Mouse (Mus musculus): ENCODE data around the gene Klhl41. TPM values are rescaled to one million over a fixed set of nuclear protein-coding genes. Genes with fewer than 3 reads are reported as not detected.
"Not testable (repeated sequence)": the region's sequence is repeated elsewhere in the genome, so short reads cannot be mapped to it uniquely, and the experiment has no call there.

Gene Klhl41
- polyA plus RNA-seq, 1 experiment from 2014 or later = 13.9 TPM

- Histone ChIP-seq H3K9me3 (no peaks in the 10 kb centered on the region), H3K9ac (replicated peaks) (0 out of 2 replicates have a peak overlapping the region, but pooled peaks have one; percentile 8), H3K27ac (no peak overlapping the region), H3K27me3 (no peaks in the 10 kb centered on the region), H3K4me1 (replicated peaks) (peaks cover 5% of the 10 kb centered on the region; the same call in 1 of the 2 replicates), H3K4me3 (replicated peaks) (no peak overlapping the region), H3K36me3 (peaks cover 13% of the 10 kb centered on the region), H3K4me2 (no peak overlapping the region)
- no peak for ATAC-seq (ENCODE audit: insufficient number of reproducible peaks, insufficient read depth, low FRiP score, low TSS enrichment, low read depth)
- WGBS = 87% methylated on average over 5 of the region's 5 CpGs
These were observed 20.2 kb upstream of the Klhl41 start for GRCm38 (mm10) chr2:69649716-69650115.

- Histone ChIP-seq H3K9me3 (no peaks in the 10 kb centered on the region), H3K4me1 (replicated peaks) (no peaks in the 10 kb centered on the region), H3K9ac (replicated peaks) (no peak overlapping the region), H3K27ac (no peak overlapping the region), H3K36me3 (peaks cover 75% of the 10 kb centered on the region), H3K4me3 (replicated peaks) (no peak overlapping the region), H3K4me2 (no peak overlapping the region), H3K27me3 (no peaks in the 10 kb centered on the region)
- ATAC-seq (ENCODE audit: insufficient number of reproducible peaks, insufficient read depth, low FRiP score, low TSS enrichment, low read depth) = no peak
- 94% methylated on average over 4 of the region's 4 CpGs for WGBS
These were observed 10.6 kb upstream of the Klhl41 start for GRCm38 (mm10) chr2:69659326-69659725.

GRCm38 (mm10) chr2:69663827-69664476 lies 6.0 kb upstream of the Klhl41 start:
- Histone ChIP-seq H3K9ac (replicated peaks) (no peak overlapping the region), H3K4me1 (replicated peaks) (no peaks in the 10 kb centered on the region), H3K36me3 (peaks cover 46% of the 10 kb centered on the region), H3K4me3 (replicated peaks) (no peak overlapping the region), H3K27me3 (no peaks in the 10 kb centered on the region), H3K9me3 (no peaks in the 10 kb centered on the region), H3K4me2 (no peak overlapping the region), H3K27ac (no peak overlapping the region)
- WGBS = 72% methylated on average over 13 of the region's 13 CpGs
- ATAC-seq (ENCODE audit: insufficient number of reproducible peaks, insufficient read depth, low FRiP score, low TSS enrichment, low read depth) = no peak

GRCm38 (mm10) chr2:69667656-69668055 lies 2.3 kb upstream of the Klhl41 start:
- H3K27me3 ChIP-seq = no peaks in the 10 kb centered on the region

GRCm38 (mm10) chr2:69668414-69668813 lies 1.5 kb upstream of the Klhl41 start:
- Histone ChIP-seq H3K4me1 (replicated peaks) (no peaks in the 10 kb centered on the region), H3K9me3 (no peaks in the 10 kb centered on the region), H3K4me3 (replicated peaks) (no peak overlapping the region), H3K4me2 (no peak overlapping the region), H3K9ac (replicated peaks) (no peak overlapping the region), H3K27me3 (no peaks in the 10 kb centered on the region), H3K27ac (no peak overlapping the region), H3K36me3 (peaks cover 19% of the 10 kb centered on the region; the same call in 1 of the 2 replicates)
- WGBS = 81% methylated on average over 6 of the region's 6 CpGs
- ATAC-seq (ENCODE audit: insufficient number of reproducible peaks, insufficient read depth, low FRiP score, low TSS enrichment, low read depth) = no peak

More at GRCm38 (mm10) chr2:69667656-69668055, 2.3 kb upstream of the Klhl41 start:
- H3K36me3 ChIP-seq = peaks cover 24% of the 10 kb centered on the region; the same call in 1 of the 2 replicates
- H3K4me3 ChIP-seq (replicated peaks) = no peak overlapping the region
- ATAC-seq (ENCODE audit: insufficient number of reproducible peaks, insufficient read depth, low FRiP score, low TSS enrichment, low read depth) = no peak
- no peak overlapping the region for H3K27ac ChIP-seq
- no peaks in the 10 kb centered on the region for H3K9me3 ChIP-seq
- no peak overlapping the region for H3K4me2 ChIP-seq
- no peaks in the 10 kb centered on the region for H3K4me1 ChIP-seq (replicated peaks)
- no peak overlapping the region for H3K9ac ChIP-seq (replicated peaks)
- 89% methylated on average over 4 of the region's 4 CpGs for WGBS

GRCm38 (mm10) chr2:69673723-69674122 lies 3.8 kb downstream of the Klhl41 start:
- no peaks in the 10 kb centered on the region for H3K27me3 ChIP-seq
- H3K4me3 ChIP-seq (replicated peaks) = no peak overlapping the region
- WGBS = 72% methylated on average over 5 of the region's 5 CpGs
- no peak overlapping the region for H3K4me2 ChIP-seq
- no peak for ATAC-seq (ENCODE audit: insufficient number of reproducible peaks, insufficient read depth, low FRiP score, low TSS enrichment, low read depth)
- no peak overlapping the region for H3K9ac ChIP-seq (replicated peaks)
- no peaks in the 10 kb centered on the region for H3K4me1 ChIP-seq (replicated peaks)
- H3K27ac ChIP-seq = no peak overlapping the region
- no peaks in the 10 kb centered on the region for H3K9me3 ChIP-seq
- H3K36me3 ChIP-seq = no peaks in the 10 kb centered on the region

GRCm38 (mm10) chr2:69675266-69675665 lies 5.3 kb downstream of the Klhl41 start:
- H3K4me2 ChIP-seq = no peak overlapping the region
- no peaks in the 10 kb centered on the region for H3K9me3 ChIP-seq
- no peak for ATAC-seq (ENCODE audit: insufficient number of reproducible peaks, insufficient read depth, low FRiP score, low TSS enrichment, low read depth)
- H3K9ac ChIP-seq (replicated peaks) = no peak overlapping the region
- H3K27ac ChIP-seq = no peak overlapping the region
- H3K27me3 ChIP-seq = no peaks in the 10 kb centered on the region
- peaks cover 7% of the 10 kb centered on the region; the same call in 1 of the 2 replicates for H3K36me3 ChIP-seq
- WGBS = 95% methylated on average over 9 of the region's 9 CpGs
- H3K4me1 ChIP-seq (replicated peaks) = no peaks in the 10 kb centered on the region
- no peak overlapping the region for H3K4me3 ChIP-seq (replicated peaks)

GRCm38 (mm10) chr2:69676713-69677112 lies 6.8 kb downstream of the Klhl41 start:
- Histone ChIP-seq H3K27me3 (no peaks in the 10 kb centered on the region), H3K36me3 (peaks cover 8% of the 10 kb centered on the region; the same call in 1 of the 2 replicates), H3K4me1 (replicated peaks) (no peaks in the 10 kb centered on the region), H3K9me3 (no peaks in the 10 kb centered on the region), H3K9ac (replicated peaks) (no peak overlapping the region), H3K4me2 (no peak overlapping the region), H3K4me3 (replicated peaks) (no peak overlapping the region), H3K27ac (no peak overlapping the region)
- 63% methylated on average over 2 of the region's 2 CpGs for WGBS
- no peak for ATAC-seq (ENCODE audit: insufficient number of reproducible peaks, insufficient read depth, low FRiP score, low TSS enrichment, low read depth)

- 82% methylated on average over 2 of the region's 2 CpGs for WGBS
- H3K27ac ChIP-seq; ATAC-seq (ENCODE audit: insufficient number of reproducible peaks, insufficient read depth, low FRiP score, low TSS enrichment, low read depth): not testable (repeated sequence)
These were observed 7.3 kb downstream of the Klhl41 start for GRCm38 (mm10) chr2:69677215-69677614.

GRCm38 (mm10) chr2:69679990-69680389 lies 10.1 kb downstream of the Klhl41 start:
- H3K9ac ChIP-seq (replicated peaks) = no peak overlapping the region
- no peak overlapping the region for H3K27ac ChIP-seq
- 58% methylated on average over 6 of the region's 6 CpGs for WGBS
- no peak for ATAC-seq (ENCODE audit: insufficient number of reproducible peaks, insufficient read depth, low FRiP score, low TSS enrichment, low read depth)
- no peak overlapping the region for H3K4me2 ChIP-seq
- H3K4me3 ChIP-seq (replicated peaks) = no peak overlapping the region
- no peaks in the 10 kb centered on the region for H3K27me3 ChIP-seq
- H3K36me3 ChIP-seq = peaks cover 17% of the 10 kb centered on the region; the same call in 1 of the 2 replicates
- H3K4me1 ChIP-seq (replicated peaks) = no peaks in the 10 kb centered on the region
- H3K9me3 ChIP-seq = no peaks in the 10 kb centered on the region

More at GRCm38 (mm10) chr2:69677215-69677614, 7.3 kb downstream of the Klhl41 start:
- not testable (repeated sequence) for H3K36me3 ChIP-seq; H3K9me3 ChIP-seq; H3K4me3 ChIP-seq (replicated peaks); H3K4me1 ChIP-seq (replicated peaks); H3K9ac ChIP-seq (replicated peaks); H3K4me2 ChIP-seq; H3K27me3 ChIP-seq

GRCm38 (mm10) chr2:69681931-69682330 lies 12.0 kb downstream of the Klhl41 start:
- H3K36me3 ChIP-seq = peaks cover 21% of the 10 kb centered on the region
- H3K27ac ChIP-seq = no peak overlapping the region
- H3K9ac ChIP-seq (replicated peaks) = no peak overlapping the region

More at GRCm38 (mm10) chr2:69681931-69682330, 12.0 kb downstream of the Klhl41 start:
- WGBS = 88% methylated on average over 4 of the region's 4 CpGs
- H3K4me2 ChIP-seq = no peak overlapping the region
- no peak overlapping the region for H3K4me3 ChIP-seq (replicated peaks)
- no peak for ATAC-seq (ENCODE audit: insufficient number of reproducible peaks, insufficient read depth, low FRiP score, low TSS enrichment, low read depth)
- no peaks in the 10 kb centered on the region for H3K27me3 ChIP-seq
- H3K9me3 ChIP-seq = no peaks in the 10 kb centered on the region
- H3K4me1 ChIP-seq (replicated peaks) = no peaks in the 10 kb centered on the region

Measured in limb, embryonic 12.5 days (tissue).